Mouse (Mus musculus) limb, embryonic 12.5 days (tissue): ENCODE measurements around the gene Gm40193. TPM values are rescaled to one million over a fixed set of nuclear protein-coding genes. Genes with fewer than 3 reads are reported as not detected.

Experiments used
- ATAC-seq: fragments of 200-750 bp; cut with Nextera tagmentation; 2 replicates; pipeline ENCODE4 v1.8.0; 2017; ENCODE audit warnings: low read depth, moderate TSS enrichment; ENCODE audit not compliant: insufficient number of reproducible peaks, insufficient read depth, low FRiP score, low TSS enrichment
- H3K27ac ChIP-seq: fragments of 300-500 bp; sonication (generic); 2 replicates; pipeline ENCODE4 v1.5.1; 2016; ENCODE audit warnings: mild to moderate bottlenecking, moderate library complexity
- H3K27me3 ChIP-seq: fragments of 300-500 bp; sonication (generic); 2 replicates; pipeline ENCODE4 v1.6.1; 2016; ENCODE audit warnings: mild to moderate bottlenecking, moderate library complexity
- H3K36me3 ChIP-seq: fragments of 300-500 bp; sonication (generic); 2 replicates; pipeline ENCODE4 v1.6.1; 2016; ENCODE audit warnings: mild to moderate bottlenecking, moderate library complexity
- H3K4me1 ChIP-seq: fragments of 300-500 bp; sonication (generic); replicated peaks from 2 replicates; pipeline ENCODE4 v1.6.1; 2016
- H3K4me2 ChIP-seq: fragments of 300-500 bp; sonication (generic); 2 replicates; pipeline ENCODE4 v1.6.1; 2016; ENCODE audit warnings: mild to moderate bottlenecking, moderate library complexity
- H3K4me3 ChIP-seq: fragments of 300-500 bp; sonication (generic); replicated peaks from 2 replicates; pipeline ENCODE4 v1.5.1; 2016; ENCODE audit warnings: mild to moderate bottlenecking
- H3K9ac ChIP-seq: fragments of 300-500 bp; sonication (generic); replicated peaks from 2 replicates; pipeline ENCODE4 v1.6.1; 2016; ENCODE audit warnings: mild to moderate bottlenecking, moderate library complexity
- H3K9me3 ChIP-seq: fragments of 300-500 bp; sonication (generic); 2 replicates; pipeline ENCODE4 v1.6.1; 2016; ENCODE audit warnings: mild to moderate bottlenecking, moderate library complexity
- WGBS: fragments of 180-500 bp; shearing (Covaris S2); methylation state at CpG from one replicate; pipeline ENCODE4 v1.1.7; 2016; 5-methylcytosine and 5-hydroxymethylcytosine counted together
- polyA plus RNA-seq: library from polyadenylated mRNA; unstranded; fragments of >200 nt; fragmentation: Nextera tagmentation; extraction: Ambion mirVana; gene quantifications from 2 replicates; pipeline ENCODE4 v1.2.1, GENCODE M21; 2016

Gm40193 gene
- polyA plus RNA-seq, 1 experiment from 2014 or later = not detected

DNA sequence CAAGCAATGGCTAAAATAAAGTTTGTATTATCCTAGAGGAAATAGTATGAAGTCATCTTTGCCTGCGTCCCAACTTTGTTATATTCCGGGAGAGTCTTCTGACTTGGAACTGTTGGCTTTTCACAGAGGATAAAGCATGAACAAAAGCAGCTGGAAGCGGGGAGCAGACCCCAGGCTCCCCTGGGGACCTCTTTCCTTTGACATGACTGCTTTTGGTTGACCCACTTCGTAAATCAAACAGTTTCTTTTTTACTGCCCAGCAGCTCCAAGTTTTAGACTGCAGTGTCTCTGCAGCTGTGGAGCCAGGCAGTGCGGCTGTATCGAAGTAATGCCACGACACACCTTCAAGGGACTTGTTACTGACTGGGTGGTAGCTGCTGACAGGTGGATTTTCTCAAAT lies 33.8 kb upstream of the Gm40193 start:
- H3K27ac ChIP-seq = no peak overlapping the region
- H3K4me3 ChIP-seq = no peak overlapping the region
- peaks cover 9% of the 10 kb centered on the region; the same call in 1 of the 2 replicates for H3K36me3 ChIP-seq
- 41% methylated on average over 7 of the region's 7 CpGs for WGBS
- no peak for ATAC-seq
- no peaks in the 10 kb centered on the region for H3K9me3 ChIP-seq
- no peak overlapping the region for H3K9ac ChIP-seq
- H3K4me2 ChIP-seq = peak overlapping the region; percentile 0; the same call in 1 of the 2 replicates
- no peaks in the 10 kb centered on the region for H3K27me3 ChIP-seq
- H3K4me1 ChIP-seq = peaks cover 47% of the 10 kb centered on the region

- 27% methylated on average over 4 of the region's 4 CpGs for WGBS
- H3K4me1 ChIP-seq = peaks cover 43% of the 10 kb centered on the region
- H3K36me3 ChIP-seq = peaks cover 9% of the 10 kb centered on the region; the same call in 1 of the 2 replicates
- H3K4me3 ChIP-seq = peak overlapping the region; percentile 83
- H3K9me3 ChIP-seq = no peaks in the 10 kb centered on the region
- H3K27me3 ChIP-seq = no peaks in the 10 kb centered on the region
- ATAC-seq = no peak
- H3K27ac ChIP-seq = peak overlapping the region; percentile 93; the same call in 1 of the 2 replicates
- peak overlapping the region; percentile 85 for H3K4me2 ChIP-seq
- H3K9ac ChIP-seq = peak overlapping the region; percentile 32; the same call in 1 of the 2 replicates
Measured at GRCm38 (mm10) chr11:70564276-70564873, 31.6 kb upstream of the Gm40193 start.

DNA sequence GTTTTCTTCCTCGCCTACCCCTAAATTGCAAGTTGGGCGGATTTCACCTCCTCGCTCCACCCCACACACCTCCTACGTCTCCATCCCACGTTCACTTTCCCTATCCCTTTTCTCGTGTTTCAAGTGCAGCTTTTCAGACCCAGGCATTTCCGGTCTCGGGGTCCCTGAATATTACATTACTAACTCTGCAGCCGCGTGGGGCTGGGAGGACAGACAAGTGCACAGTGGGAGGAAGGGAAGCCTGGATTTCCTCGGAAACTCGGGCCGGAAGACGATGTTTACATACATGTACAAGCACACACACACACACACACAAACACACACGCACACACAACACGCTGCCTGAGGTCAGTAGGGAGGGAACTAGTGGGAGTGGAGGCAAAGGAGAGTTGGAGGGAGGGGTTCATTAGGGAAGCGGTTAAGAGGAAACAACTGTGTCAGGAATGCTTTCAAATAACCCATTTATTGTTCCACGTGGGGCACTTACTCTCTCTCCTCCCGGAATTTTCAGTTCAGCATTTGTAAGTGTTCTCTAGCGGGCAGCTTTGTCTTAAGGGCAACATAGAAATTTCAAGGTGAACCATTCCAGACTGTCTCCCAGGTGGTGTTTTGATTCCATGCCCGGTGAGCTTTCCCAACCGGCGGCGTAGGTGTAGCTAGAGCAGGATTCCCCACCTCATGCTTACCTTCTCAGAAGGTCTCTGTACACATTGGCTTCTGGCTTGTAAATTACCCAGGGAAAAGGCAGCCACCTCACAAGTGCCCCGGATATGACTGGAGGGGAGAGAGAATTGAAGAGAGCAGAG lies 30.9 kb upstream of the Gm40193 start:
- Histone ChIP-seq H3K9me3 (no peaks in the 10 kb centered on the region), H3K27ac (peak overlapping the region; percentile 93), H3K4me3 (peak overlapping the region; percentile 83), H3K27me3 (no peaks in the 10 kb centered on the region), H3K36me3 (peaks cover 9% of the 10 kb centered on the region; the same call in 1 of the 2 replicates), H3K9ac (peak overlapping the region; percentile 84), H3K4me1 (peaks cover 43% of the 10 kb centered on the region), H3K4me2 (peak overlapping the region; percentile 85)
- under 1% methylated on average over 25 of the region's 25 CpGs for WGBS
- peak; percentile 7; the same call in 1 of the 2 replicates for ATAC-seq

DNA sequence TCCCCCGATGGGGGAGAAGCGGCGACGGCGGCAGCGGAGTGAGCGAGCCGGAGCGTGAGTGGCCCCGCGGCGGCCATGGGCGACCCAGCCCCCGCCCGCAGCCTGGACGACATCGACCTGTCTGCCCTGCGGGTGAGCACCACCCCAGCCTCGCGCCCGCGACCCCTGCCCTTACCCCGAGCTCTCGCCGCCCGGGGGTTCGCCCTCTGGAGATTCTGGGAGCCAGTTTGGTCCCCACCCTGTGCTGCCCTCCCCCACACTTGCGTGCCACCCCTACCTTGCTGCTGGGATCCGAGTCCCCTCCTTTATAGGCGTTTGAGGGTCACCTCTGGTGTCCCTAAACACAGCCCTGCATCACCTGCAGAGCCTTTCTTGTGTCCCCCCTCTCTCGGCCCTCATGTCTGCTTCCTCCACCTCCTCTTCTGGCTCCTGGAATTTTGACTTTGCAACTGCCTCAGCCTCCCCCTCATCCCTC lies 30.3 kb upstream of the Gm40193 start:
- H3K4me2 ChIP-seq = peak overlapping the region; percentile 85
- H3K9me3 ChIP-seq = no peaks in the 10 kb centered on the region
- peaks cover 43% of the 10 kb centered on the region for H3K4me1 ChIP-seq
- H3K4me3 ChIP-seq = peak overlapping the region; percentile 83
- peaks cover 4% of the 10 kb centered on the region; the same call in 1 of the 2 replicates for H3K36me3 ChIP-seq
- peak overlapping the region; percentile 84 for H3K9ac ChIP-seq
- H3K27ac ChIP-seq = peak overlapping the region; percentile 93
- no peaks in the 10 kb centered on the region for H3K27me3 ChIP-seq
- ATAC-seq = peak; percentile 52
- 1% methylated on average over 27 of the region's 31 CpGs for WGBS

GRCm38 (mm10) chr11:70562287-70562994 lies 29.7 kb upstream of the Gm40193 start, which contains the start of gene Mink1:
TSS of gene Mink1 (plus strand) at chr11:70562881.
- under 1% methylated on average over 53 of the region's 57 CpGs for WGBS
- ATAC-seq = peak; percentile 86

GRCm38 (mm10) chr11:70561937-70562286 lies 29.2 kb upstream of the Gm40193 start:
- ATAC-seq = no peak
- H3K9me3 ChIP-seq = no peaks in the 10 kb centered on the region
- peak overlapping the region; percentile 84; the same call in 1 of the 2 replicates for H3K9ac ChIP-seq
- H3K4me2 ChIP-seq = peak overlapping the region; percentile 85
- H3K36me3 ChIP-seq = no peaks in the 10 kb centered on the region
- H3K4me3 ChIP-seq = peak overlapping the region; percentile 83
- H3K27ac ChIP-seq = peak overlapping the region; percentile 93
- 0% methylated on average over 2 of the region's 2 CpGs for WGBS
- peaks cover 39% of the 10 kb centered on the region for H3K4me1 ChIP-seq
- no peaks in the 10 kb centered on the region for H3K27me3 ChIP-seq

More at GRCm38 (mm10) chr11:70562287-70562994, 29.7 kb upstream of the Gm40193 start, which contains the start of gene Mink1:
- Histone ChIP-seq H3K4me2 (peak within 1 kb of the TSS; percentile 85), H3K27ac (peak within 1 kb of the TSS; percentile 93), H3K36me3 (no peaks in the 10 kb centered on the region), H3K4me3 (peak within 1 kb of the TSS; percentile 83), H3K9ac (peak within 1 kb of the TSS; percentile 84), H3K9me3 (no peaks in the 10 kb centered on the region), H3K4me1 (peaks cover 43% of the 10 kb centered on the region), H3K27me3 (no peaks in the 10 kb centered on the region)

DNA sequence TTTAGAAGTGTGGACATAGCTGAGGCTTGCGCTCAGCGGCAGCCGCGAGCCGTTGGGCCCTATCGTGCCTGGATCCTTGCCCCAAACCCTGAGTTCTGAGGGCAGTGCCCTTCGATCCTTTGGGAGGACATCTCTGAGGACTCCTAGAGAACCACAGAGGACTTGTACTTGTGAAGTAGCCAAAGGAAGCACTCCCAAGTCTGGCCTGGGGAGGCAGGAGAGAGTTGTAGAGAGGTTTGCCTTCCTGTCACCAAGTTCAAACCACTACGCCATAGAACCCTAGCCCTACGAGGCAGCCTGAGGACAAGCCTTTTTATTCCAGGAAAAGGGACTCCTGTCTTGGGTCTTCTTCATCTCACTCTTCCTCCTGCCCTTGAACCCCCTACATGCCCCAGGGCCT lies 24.8 kb upstream of the Gm40193 start:
- Histone ChIP-seq H3K27ac (no peak overlapping the region), H3K4me3 (no peak overlapping the region), H3K4me1 (peaks cover 13% of the 10 kb centered on the region; the same call in 1 of the 2 replicates), H3K36me3 (no peaks in the 10 kb centered on the region), H3K27me3 (peaks cover 11% of the 10 kb centered on the region), H3K9me3 (no peaks in the 10 kb centered on the region), H3K4me2 (no peak overlapping the region), H3K9ac (no peak overlapping the region)
- no peak for ATAC-seq
- 87% methylated on average over 9 of the region's 9 CpGs for WGBS

- no peak overlapping the region for H3K4me2 ChIP-seq
- H3K27ac ChIP-seq = no peak overlapping the region
- no peak for ATAC-seq
- no peak overlapping the region for H3K4me3 ChIP-seq
- H3K9ac ChIP-seq = no peak overlapping the region
- H3K9me3 ChIP-seq = no peaks in the 10 kb centered on the region
- peaks cover 11% of the 10 kb centered on the region for H3K27me3 ChIP-seq
- no peaks in the 10 kb centered on the region for H3K36me3 ChIP-seq
- H3K4me1 ChIP-seq = peaks cover 6% of the 10 kb centered on the region; the same call in 1 of the 2 replicates
- WGBS = 18% methylated on average over 7 of the region's 7 CpGs
Measured at GRCm38 (mm10) chr11:70553940-70554339, 21.2 kb upstream of the Gm40193 start.

DNA sequence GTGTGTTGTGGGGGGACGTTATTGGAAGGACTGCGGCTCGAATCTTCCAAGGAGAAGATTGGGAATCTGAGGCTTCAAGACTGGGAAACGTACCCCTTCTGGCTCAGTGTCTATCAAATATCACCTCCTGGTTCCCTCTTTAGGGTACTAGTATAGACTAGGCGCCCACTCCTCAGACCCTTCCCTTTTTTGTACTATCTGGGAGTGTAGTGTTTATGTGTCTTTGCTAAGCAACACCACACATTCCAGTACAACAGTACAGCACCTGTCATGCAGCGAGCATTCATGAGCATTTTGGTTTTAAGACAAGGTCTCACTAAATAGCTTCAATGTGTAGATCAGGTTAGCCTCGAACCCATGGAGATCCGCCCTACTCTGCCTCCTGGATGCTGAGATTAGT lies 18.8 kb upstream of the Gm40193 start:
- Histone ChIP-seq H3K4me3 (no peak overlapping the region), H3K4me1 (peaks cover 6% of the 10 kb centered on the region; the same call in 1 of the 2 replicates), H3K9ac (no peak overlapping the region), H3K36me3 (no peaks in the 10 kb centered on the region), H3K4me2 (no peak overlapping the region), H3K9me3 (no peaks in the 10 kb centered on the region), H3K27me3 (peaks cover 11% of the 10 kb centered on the region), H3K27ac (no peak overlapping the region)
- ATAC-seq = no peak
- 86% methylated on average over 8 of the region's 8 CpGs for WGBS

GRCm38 (mm10) chr11:70544496-70544895 lies 11.8 kb upstream of the Gm40193 start:
- Histone ChIP-seq H3K4me3 (no peak overlapping the region), H3K9ac (no peak overlapping the region), H3K27me3 (peaks cover 45% of the 10 kb centered on the region), H3K36me3 (no peaks in the 10 kb centered on the region), H3K4me2 (no peak overlapping the region), H3K27ac (no peak overlapping the region), H3K4me1 (no peaks in the 10 kb centered on the region), H3K9me3 (no peaks in the 10 kb centered on the region)
- ATAC-seq = no peak
- WGBS = 64% methylated on average over 7 of the region's 7 CpGs

DNA sequence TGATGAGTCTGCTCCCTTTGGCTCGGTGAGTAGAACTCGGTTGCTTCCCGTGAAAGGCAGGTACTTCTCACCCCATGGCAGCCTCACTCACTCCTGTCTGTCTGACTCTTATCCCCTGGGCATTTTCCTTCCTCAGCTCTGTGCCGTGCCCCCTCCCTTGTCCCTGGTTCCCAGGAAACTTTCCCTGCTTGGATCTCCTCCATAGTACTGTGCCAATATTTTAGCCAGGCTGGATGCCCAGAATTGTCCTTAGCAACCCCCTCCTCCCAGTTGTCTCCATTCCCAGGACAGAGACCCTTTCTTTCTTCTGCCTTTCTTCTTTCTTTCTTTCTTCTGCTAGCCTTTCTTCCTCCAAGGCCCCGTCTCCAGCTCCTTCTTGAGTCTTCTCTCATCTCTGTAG lies 8.7 kb upstream of the Gm40193 start:
- Histone ChIP-seq H3K9ac (no peak overlapping the region), H3K4me3 (no peak overlapping the region), H3K36me3 (no peaks in the 10 kb centered on the region), H3K27me3 (peaks cover 54% of the 10 kb centered on the region), H3K4me1 (no peaks in the 10 kb centered on the region), H3K9me3 (no peaks in the 10 kb centered on the region), H3K4me2 (no peak overlapping the region), H3K27ac (no peak overlapping the region)
- ATAC-seq = no peak
- 64% methylated on average over 5 of the region's 5 CpGs for WGBS
